Mouse (Mus musculus) gastrocnemius, adult 2 months (tissue): ENCODE measurements around the gene Ccnl1. TPM values are rescaled to one million over a fixed set of nuclear protein-coding genes. Genes with fewer than 3 reads are reported as not detected.

ENCODE experiments used
- DNase-seq: peaks from one replicate; pipeline ENCODE4 v3.0.0; 2022
- H3K27ac ChIP-seq: fragments of 200-600 bp; 2 replicates; pipeline ENCODE4 v1.8.1; 2022; ENCODE audit warnings: mild to moderate bottlenecking
- H3K4me3 ChIP-seq: fragments of 200-600 bp; 2 replicates; pipeline ENCODE4 v1.8.1; 2022; ENCODE audit warnings: mild to moderate bottlenecking, moderate library complexity
- CTCF ChIP-seq: fragments of 200-600 bp; IDR thresholded peaks from 2 replicates; pipeline ENCODE4 v1.8.1; 2022; ENCODE audit warnings: antibody characterized with exemption, mild to moderate bottlenecking, moderate library complexity
- intact Hi-C: fragments of 180-260 bp; cut with DNase I; formaldehyde crosslinking; loops from one replicate; pipeline ENCODE4 v1.15.1; 2025
- total RNA-seq, 2 experiments: library from RNA; stranded (reverse); gene quantifications; 2 replicates each; pipeline ENCODE4 v1.2.3; 2021

Ccnl1 gene
- total RNA-seq, 2 experiments from 2014 or later: 15.5 to 19.0 TPM

GRCm38 (mm10) chr3:65954499-65955391 lies 3.3 kb downstream of the Ccnl1 start:
- no peak for TF ChIP-seq CTCF
- H3K4me3 ChIP-seq: peak overlapping the region; percentile 94
- intact Hi-C loops: loop anchor here (5.0 kb wide), 1 partner anchor 38 kb away; no protein-coding TSS in a partner anchor
- DNase-seq: no peak
- H3K27ac ChIP-seq: peak overlapping the region; percentile 21; the same call in 1 of the 2 replicates

DNA sequence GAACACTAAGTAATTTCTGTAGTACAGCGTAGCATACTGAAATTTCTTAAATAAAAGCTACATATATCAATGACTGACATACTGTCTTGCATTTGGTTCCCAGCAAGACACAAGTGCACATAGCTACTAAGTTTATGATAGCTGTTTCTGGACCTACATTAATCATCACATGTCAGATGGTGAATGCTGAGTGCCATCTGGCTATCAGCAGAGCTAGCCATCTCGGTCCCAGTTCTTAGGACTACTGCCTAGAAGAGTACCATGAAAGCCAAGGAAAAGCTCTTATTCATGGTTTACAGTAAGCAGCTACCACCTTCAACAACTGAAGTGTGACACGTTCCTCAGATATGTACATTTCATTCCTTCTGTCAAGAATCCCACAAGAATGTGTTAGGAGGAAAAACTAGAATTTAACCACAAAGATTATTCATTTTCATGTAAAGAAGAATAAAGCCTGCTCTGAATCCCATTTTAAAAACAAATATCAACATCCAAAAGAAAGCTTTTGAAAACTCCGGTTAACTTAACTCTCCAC lies 7.2 kb downstream of the Ccnl1 start:
- no peak for TF ChIP-seq CTCF

GRCm38 (mm10) chr3:65950304-65950703 lies 7.7 kb downstream of the Ccnl1 start:
- Histone ChIP-seq H3K27ac (no peak overlapping the region), H3K4me3 (no peak overlapping the region)
- no peak for TF ChIP-seq CTCF
- intact Hi-C loops: loop anchor here (5.0 kb wide), 1 partner anchor 42 kb away; no protein-coding TSS in a partner anchor
- no peak for DNase-seq

More for the DNA sequence above, 7.2 kb downstream of the Ccnl1 start:
- intact Hi-C loops: loop anchor here (5.0 kb wide), 1 partner anchor 41 kb away; no protein-coding TSS in a partner anchor
- H3K27ac ChIP-seq: no peak overlapping the region
- no peak for DNase-seq
- H3K4me3 ChIP-seq: no peak overlapping the region

- TF ChIP-seq CTCF: no peak
- H3K27ac ChIP-seq: no peak overlapping the region
- no peak for DNase-seq
- intact Hi-C loops: no loop called here
- no peak overlapping the region for H3K4me3 ChIP-seq
Observed at GRCm38 (mm10) chr3:65945277-65945932, 12.6 kb downstream of the Ccnl1 start.

- TF ChIP-seq CTCF: no peak
- intact Hi-C loops: no loop called here
- no peak for DNase-seq
- Histone ChIP-seq H3K4me3 (no peak overlapping the region), H3K27ac (no peak overlapping the region)
Observed at GRCm38 (mm10) chr3:65944713-65945112, 13.3 kb downstream of the Ccnl1 start.

GRCm38 (mm10) chr3:65943453-65943852 lies 14.6 kb downstream of the Ccnl1 start:
- Histone ChIP-seq H3K27ac (no peak overlapping the region), H3K4me3 (no peak overlapping the region)
- intact Hi-C loops: no loop called here
- TF ChIP-seq CTCF: no peak
- DNase-seq: no peak

DNA sequence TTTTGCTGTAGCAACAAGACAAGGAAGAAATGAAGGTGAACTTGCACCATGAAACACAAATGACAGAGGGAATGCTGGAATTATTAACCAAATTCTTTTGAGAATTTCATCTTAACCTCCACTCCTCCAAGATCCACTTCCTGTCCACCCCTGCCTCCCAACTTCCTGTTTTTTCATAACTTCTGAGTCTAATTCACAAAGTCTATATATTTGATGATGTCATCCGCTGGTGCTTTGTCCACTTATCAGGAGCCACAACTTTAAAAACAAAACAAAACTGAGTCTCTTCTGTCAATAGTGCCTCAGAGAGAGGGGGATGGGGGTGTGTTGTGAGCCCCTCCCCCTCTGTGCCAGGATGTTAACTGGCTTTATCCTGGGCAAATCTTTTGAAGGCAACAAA lies 17.0 kb downstream of the Ccnl1 start:
- H3K4me3 ChIP-seq: no peak overlapping the region
- H3K27ac ChIP-seq: no peak overlapping the region
- intact Hi-C loops: no loop called here
- TF ChIP-seq CTCF: no peak
- no peak for DNase-seq

DNA sequence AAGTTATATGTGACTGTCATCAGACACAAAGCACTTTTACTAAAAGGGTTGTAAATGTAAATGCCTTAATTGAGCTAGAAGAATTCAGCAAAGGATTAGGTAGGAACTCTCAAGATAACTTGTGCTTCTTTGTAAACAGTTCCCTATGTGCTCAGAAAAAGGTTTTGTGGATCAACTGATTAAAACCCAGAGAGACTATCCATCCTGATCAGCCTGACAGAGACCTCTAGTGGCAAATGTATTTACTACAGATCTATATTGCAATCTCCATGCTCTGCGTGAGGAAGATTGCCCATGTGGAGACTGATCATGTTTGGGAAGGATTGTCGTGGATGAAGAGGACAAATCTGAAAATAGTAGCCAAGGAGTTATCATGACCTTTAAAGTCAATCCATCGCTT lies 19.8 kb downstream of the Ccnl1 start:
- DNase-seq: no peak
- intact Hi-C loops: loop anchor here (5.0 to 10.0 kb wide), 4 partner anchors 54 to 583 kb away; partner anchors contain the start of gene Lekr1
- Histone ChIP-seq H3K4me3 (no peak overlapping the region), H3K27ac (no peak overlapping the region)
- peak; percentile 73 for TF ChIP-seq CTCF

DNA sequence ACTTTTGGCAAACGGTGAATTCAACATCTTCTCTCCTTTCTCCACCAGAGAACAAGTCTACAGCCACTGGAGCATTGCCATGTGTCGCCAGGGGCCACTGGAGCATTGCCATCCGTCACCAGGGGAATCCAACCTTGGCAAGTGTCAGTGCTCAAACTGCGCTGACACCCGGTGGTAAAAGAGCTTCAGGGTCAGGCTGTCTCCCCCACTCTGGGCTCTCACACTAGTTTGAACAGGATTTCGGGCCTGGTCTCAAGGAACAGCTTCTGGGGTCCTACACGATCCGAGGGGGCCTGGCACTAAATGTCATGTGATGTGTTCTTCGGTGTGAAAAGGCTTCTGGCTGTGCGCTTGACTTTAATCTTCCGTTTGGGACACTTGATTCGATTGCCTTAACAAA lies 21.7 kb downstream of the Ccnl1 start:
- intact Hi-C loops: loop anchor here (5.0 to 10.0 kb wide), 4 partner anchors 56 to 582 kb away; partner anchors contain the start of gene Lekr1
- H3K27ac ChIP-seq: no peak overlapping the region
- no peak overlapping the region for H3K4me3 ChIP-seq
- no peak for TF ChIP-seq CTCF
- no peak for DNase-seq

GRCm38 (mm10) chr3:65935153-65935552 lies 22.9 kb downstream of the Ccnl1 start:
- no peak for TF ChIP-seq CTCF
- intact Hi-C loops: loop anchor here (5.0 to 10.0 kb wide), 4 partner anchors 57 to 580 kb away; partner anchors contain the start of gene Lekr1

DNA sequence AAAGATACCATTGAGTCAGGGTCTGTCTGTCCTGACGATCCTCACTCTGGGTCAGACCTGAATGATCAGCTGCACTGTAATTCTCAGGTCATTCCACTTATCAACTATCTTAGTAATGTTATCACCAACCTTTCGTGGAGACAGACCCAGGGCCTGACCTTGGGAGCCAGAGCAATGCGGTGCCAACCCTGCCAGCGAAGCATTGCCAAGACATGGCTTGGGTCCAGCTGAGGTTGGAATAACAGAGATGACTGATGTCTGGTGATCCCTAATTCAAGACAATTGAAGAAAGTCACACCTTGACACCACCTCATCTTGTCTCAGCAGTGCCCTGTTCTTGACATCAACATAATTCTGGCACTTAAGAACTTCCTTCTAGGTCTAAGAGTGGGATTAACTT lies 24.3 kb downstream of the Ccnl1 start:
- no peak for TF ChIP-seq CTCF
- DNase-seq: no peak
- Histone ChIP-seq H3K4me3 (no peak overlapping the region), H3K27ac (no peak overlapping the region)
- intact Hi-C loops: loop anchor here (10.0 kb wide), 3 partner anchors 269 to 579 kb away; partner anchors contain the start of gene Lekr1

More at GRCm38 (mm10) chr3:65935153-65935552, 22.9 kb downstream of the Ccnl1 start:
- no peak overlapping the region for H3K27ac ChIP-seq
- no peak overlapping the region for H3K4me3 ChIP-seq
- DNase-seq: no peak

DNA sequence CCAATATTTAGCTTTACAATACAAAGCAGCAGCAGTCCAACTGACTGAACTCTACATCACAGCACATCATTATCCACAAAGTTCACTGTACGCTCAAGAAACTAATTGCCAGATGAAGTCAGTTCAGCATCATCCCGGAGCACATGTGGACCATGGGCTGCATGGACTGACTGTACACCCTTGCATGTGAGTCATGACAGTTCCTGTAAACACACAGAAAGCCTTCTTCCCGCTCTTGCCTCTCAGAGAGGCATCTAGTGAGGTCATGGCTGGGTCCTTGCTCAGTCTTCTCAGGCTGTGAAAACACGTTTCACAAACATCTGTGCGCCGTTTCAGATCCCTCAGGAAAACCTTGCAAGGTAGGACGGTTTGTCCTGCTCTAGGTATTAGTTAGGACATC lies 26.5 kb downstream of the Ccnl1 start:
- H3K4me3 ChIP-seq: no peak overlapping the region
- no peak overlapping the region for H3K27ac ChIP-seq
- intact Hi-C loops: loop anchor here (2.0 to 10.0 kb wide), 4 partner anchors 267 to 613 kb away; partner anchors contain the start of gene Lekr1
- TF ChIP-seq CTCF: no peak
- no peak for DNase-seq
